Mouse (Mus musculus): ENCODE data around the gene Vmn2r79.
"Not testable (repeated sequence)": the region's sequence is repeated elsewhere in the genome, so short reads cannot be mapped to it uniquely, and the experiment has no call there.

Vmn2r79 gene

GRCm38 (mm10) chr7:86995815-86996214 is at the start of gene Vmn2r79:
TSS of gene Vmn2r79 (plus strand) at chr7:86996115.
- not testable (repeated sequence) for DNase-seq

- DNase-seq: no peak
Measured at GRCm38 (mm10) chr7:86994700-86995099, 1.2 kb upstream of the Vmn2r79 start.

GRCm38 (mm10) chr7:87026486-87026885 is 30.6 kb downstream of the Vmn2r79 start:
- not testable (repeated sequence) for DNase-seq

- DNase-seq: no peak
Measured at GRCm38 (mm10) chr7:87063576-87063975, 67.7 kb downstream of the Vmn2r79 start.

All from retina, postnatal 1 day (tissue).